Mouse (Mus musculus): ENCODE data around the gene Osbpl10.

DNA sequence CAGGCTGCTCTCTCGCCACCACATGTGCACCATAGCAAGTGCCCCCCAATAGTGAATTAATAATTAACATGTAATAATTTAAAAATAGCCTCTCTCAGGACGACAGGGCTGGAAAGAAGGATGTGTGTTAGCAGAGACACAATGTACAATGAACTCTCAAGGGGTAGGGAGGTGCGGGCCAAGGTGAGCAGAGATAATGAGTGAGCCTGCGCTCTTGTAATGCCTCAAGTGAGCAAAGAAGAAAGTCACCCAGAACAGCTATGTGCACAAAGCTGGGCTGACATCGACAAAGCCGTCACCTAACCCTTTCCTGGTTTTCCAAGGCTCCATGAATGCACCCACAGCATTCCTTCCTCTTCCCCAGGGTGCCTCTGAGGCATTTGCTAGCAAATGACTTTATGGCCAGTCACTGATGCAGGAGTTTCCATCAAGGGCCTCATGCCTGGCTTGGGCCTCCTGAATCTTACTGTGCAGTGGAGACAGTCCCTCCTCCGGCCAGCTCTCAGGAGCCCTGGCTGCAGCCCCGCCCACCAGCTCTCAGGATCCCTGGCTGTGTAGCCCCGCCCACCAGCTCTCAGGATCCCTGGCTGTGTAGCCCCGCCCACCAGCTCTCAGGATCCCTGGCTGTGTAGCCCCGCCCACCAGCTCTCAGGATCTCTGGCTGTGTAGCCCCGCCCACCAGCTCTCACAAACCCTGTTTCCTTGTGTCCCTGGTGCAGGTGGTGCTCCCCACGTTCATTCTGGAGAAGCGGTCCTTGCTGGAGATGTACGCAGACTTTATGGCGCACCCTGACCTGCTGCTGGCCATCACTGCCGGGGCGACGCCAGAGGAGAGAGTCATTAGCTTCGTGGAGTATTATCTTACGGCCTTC lies 237.7 kb downstream of the Osbpl10 start:
- TF ChIP-seq POLR2A (IDR thresholded peaks at IDR 0.05; ENCODE audit: insufficient read length, low read depth) (no peak), MAX (IDR thresholded peaks at IDR 0.05; ENCODE audit: low read depth) (no peak), TCF12 (IDR thresholded peaks at IDR 0.05; ENCODE audit: insufficient read depth, poor library complexity, severe bottlenecking) (no peak), POLR2AphosphoS2 (IDR thresholded peaks at IDR 0.05; ENCODE audit: insufficient read length, low read depth) (no peak), MYOG (IDR thresholded peaks at IDR 0.05; ENCODE audit: control insufficient read depth in 1 of 3, insufficient read depth in 1 of 3, insufficient read length in 2 of 3, low read depth in 2 of 3) (no peak), SRF (IDR thresholded peaks at IDR 0.05; ENCODE audit: control insufficient read depth, insufficient read length, low read depth) (no peak)

All from myocyte (in vitro differentiated cells).